Mouse (Mus musculus) CH12.LX (cell line): Measurements from ENCODE around the gene Cyth3. TPM values are rescaled to one million over a fixed set of nuclear protein-coding genes. Genes with fewer than 3 reads are reported as not detected.

ENCODE experiments used
- DNase-seq: peaks from one replicate; pipeline ENCODE4 v3.0.0-alpha.2; 2013; ENCODE audit errors: extremely low read depth
- H3K27ac ChIP-seq: 2 replicates; pipeline ENCODE4 v1.5.1; 2012; ENCODE audit warnings: low read depth, mild to moderate bottlenecking, control low read depth, moderate library complexity; ENCODE audit not compliant: insufficient read depth
- H3K27me3 ChIP-seq: replicated peaks from 2 replicates; pipeline ENCODE3; 2012; ENCODE audit warnings: inconsistent platforms
- H3K36me3 ChIP-seq, 2 experiments: replicated peaks in 1 of 2; 2 replicates each; pipeline versions ENCODE3 to v1.6.1; 2012; ENCODE audit warnings: inconsistent platforms in 1 of 2, low read length in 1 of 2, mild to moderate bottlenecking in 1 of 2, mixed read lengths in 1 of 2, moderate library complexity in 1 of 2; ENCODE audit not compliant: control insufficient read depth in 1 of 2, insufficient read depth in 1 of 2
- H3K4me1 ChIP-seq, 2 experiments: 2 replicates each; pipeline ENCODE4 v1.6.1; 2012; ENCODE audit warnings: inconsistent platforms in 1 of 2, moderate library complexity in 1 of 2; ENCODE audit not compliant: insufficient read depth in 2 of 2, control insufficient read depth in 1 of 2
- H3K4me2 ChIP-seq: 2 replicates; pipeline ENCODE4 v1.6.1; 2012; ENCODE audit warnings: low read depth, mild to moderate bottlenecking, control low read depth; ENCODE audit not compliant: poor library complexity, insufficient read depth, severe bottlenecking
- H3K4me3 ChIP-seq, 3 experiments: fragments of 150-350 bp in 1 of 3; sonication (generic) in 1 of 3; replicated peaks in 1 of 3; 2 replicates each; pipeline versions ENCODE3 to v1.5.1; 2011 to 2012; ENCODE audit warnings: low read depth in 2 of 3, low read length in 2 of 3, mild to moderate bottlenecking in 2 of 3, moderate library complexity in 2 of 3, control low read depth in 1 of 3, improper control_type of control experiment in 1 of 3, inconsistent platforms in 1 of 3, mixed read lengths in 1 of 3; ENCODE audit not compliant: poor library complexity in 1 of 3
- H3K79me2 ChIP-seq: replicated peaks from 2 replicates; pipeline ENCODE4 v1.6.1; 2012; ENCODE audit warnings: mild to moderate bottlenecking, moderate library complexity; ENCODE audit not compliant: control insufficient read depth, poor library complexity, insufficient read depth, severe bottlenecking; ENCODE audit errors: extremely low read depth
- H3K9ac ChIP-seq: 2 replicates; pipeline ENCODE4 v1.6.1; 2012; ENCODE audit warnings: low read depth, mild to moderate bottlenecking, control low read depth, moderate library complexity; ENCODE audit not compliant: insufficient read depth
- H3K9me3 ChIP-seq: replicated peaks from 2 replicates; pipeline ENCODE3; 2012; ENCODE audit warnings: low read length, inconsistent platforms, mixed read lengths
- BHLHE40 ChIP-seq: IDR thresholded peaks from 2 replicates; pipeline ENCODE4 v1.6.1; 2011; ENCODE audit warnings: mild to moderate bottlenecking, low read depth, low read length, improper control_type of control experiment
- CTCF ChIP-seq, 2 experiments: IDR thresholded peaks in 1 of 2; conservative IDR thresholded peaks in 1 of 2; 2 replicates each; pipeline ENCODE4 v1.5.1; 2011 to 2012; ENCODE audit warnings: low read depth in 2 of 2, low read length in 2 of 2, improper control_type of control experiment in 1 of 2, inconsistent platforms in 1 of 2, mild to moderate bottlenecking in 1 of 2, moderate library complexity in 1 of 2
- ELF1 ChIP-seq: IDR thresholded peaks from 2 replicates; pipeline ENCODE4 v1.6.1; 2014; ENCODE audit warnings: low read depth, mild to moderate bottlenecking, inconsistent platforms, low read length, improper control_type of control experiment
- HCFC1 ChIP-seq: IDR thresholded peaks from 2 replicates; pipeline ENCODE4 v1.6.1; 2012; ENCODE audit warnings: low read depth, mild to moderate bottlenecking, inconsistent platforms, low read length, improper control_type of control experiment
- IRF4 ChIP-seq: IDR thresholded peaks from 2 replicates; pipeline ENCODE4 v1.6.1; 2014; ENCODE audit warnings: low read depth, mild to moderate bottlenecking, inconsistent platforms, low read length, improper control_type of control experiment
- JUN ChIP-seq: IDR thresholded peaks from 2 replicates; pipeline ENCODE4 v1.6.1; 2011; ENCODE audit warnings: low read depth, mild to moderate bottlenecking, low read length, improper control_type of control experiment, moderate library complexity; ENCODE audit not compliant: insufficient read depth
- KAT2A ChIP-seq: IDR thresholded peaks from 2 replicates; pipeline ENCODE4 v1.6.1; 2012; ENCODE audit warnings: low read length, improper control_type of control experiment, inconsistent platforms; ENCODE audit not compliant: insufficient replicate concordance
- MAFK ChIP-seq: IDR thresholded peaks from 2 replicates; pipeline ENCODE4 v1.6.1; 2011; ENCODE audit warnings: low read length, improper control_type of control experiment; ENCODE audit not compliant: insufficient replicate concordance
- MEF2A ChIP-seq: IDR thresholded peaks from 2 replicates; pipeline ENCODE4 v1.6.1; 2014; ENCODE audit warnings: low read depth, mild to moderate bottlenecking, inconsistent platforms, low read length, improper control_type of control experiment, borderline replicate concordance
- MYC ChIP-seq: IDR thresholded peaks from 2 replicates; pipeline ENCODE4 v1.6.1; 2011; ENCODE audit warnings: low read depth, mild to moderate bottlenecking, improper control_type of control experiment, low read length
- NELFE ChIP-seq: IDR thresholded peaks from 2 replicates; pipeline ENCODE4 v1.6.1; 2011; ENCODE audit warnings: low read depth, low read length, improper control_type of control experiment
- POLR2A ChIP-seq: IDR thresholded peaks from 2 replicates; pipeline ENCODE4 v1.6.1; 2011; ENCODE audit warnings: low read depth, mild to moderate bottlenecking, improper control_type of control experiment, low read length
- RCOR1 ChIP-seq: conservative IDR thresholded peaks from 2 replicates; pipeline ENCODE4 v1.6.1; 2012; ENCODE audit warnings: low read depth, mild to moderate bottlenecking, inconsistent platforms, low read length, improper control_type of control experiment
- TCF12 ChIP-seq: IDR thresholded peaks from 2 replicates; pipeline ENCODE4 v1.6.1; 2014; ENCODE audit warnings: low read depth, mild to moderate bottlenecking, inconsistent platforms, low read length, improper control_type of control experiment
- USF1 ChIP-seq: IDR thresholded peaks from 2 replicates; pipeline ENCODE4 v1.6.1; 2014; ENCODE audit warnings: low read depth, mild to moderate bottlenecking, inconsistent platforms, low read length, improper control_type of control experiment
- ZC3H11A ChIP-seq: IDR thresholded peaks from 2 replicates; pipeline ENCODE4 v1.6.1; 2012; ENCODE audit warnings: low read depth, mild to moderate bottlenecking, inconsistent platforms, low read length, improper control_type of control experiment
- ZMIZ1 ChIP-seq: IDR thresholded peaks from 2 replicates; pipeline ENCODE4 v1.6.1; 2012; ENCODE audit warnings: low read depth, mild to moderate bottlenecking, inconsistent platforms, low read length, improper control_type of control experiment
- dilution Hi-C: fragments of 300-500 bp; cut with MboI; formaldehyde crosslinking; loops from 2 replicates; pipeline ENCODE4 v1.14.3; 2020; ENCODE audit warnings: low sequenced_read_pairs; ENCODE audit not compliant: extremely low pct_unique_long_range_greater_than_20kb, extremely low pct_ligation_motif_present
- in situ Hi-C: fragments of 300-500 bp; cut with MboI; formaldehyde crosslinking; loops from 3 replicates; pipeline ENCODE4 v1.14.3; 2019; ENCODE audit warnings: low sequenced_read_pairs, low pct_ligation_motif_present, low pct_unique_long_range_greater_than_20kb, mixed read lengths
- polyA plus RNA-seq: library from polyadenylated mRNA; unstranded; fragments of >175 nt; gene quantifications from 2 replicates; pipeline ENCODE4 v1.2.1, GENCODE M21; 2012; ENCODE audit warnings: low read depth; ENCODE audit not compliant: insufficient read length
- total RNA-seq, 2 experiments: library from RNA; depleted of rRNA; stranded (reverse); fragments of 300-350 nt in 1 of 2; fragments of >200 nt in 1 of 2; gene quantifications; 2 replicates each; pipeline ENCODE4 v1.2.3; 2012 to 2014

Cyth3 gene
- total and polyA plus RNA-seq, 3 experiments = 3.3 to 5.4 (median 4.8) TPM

DNA sequence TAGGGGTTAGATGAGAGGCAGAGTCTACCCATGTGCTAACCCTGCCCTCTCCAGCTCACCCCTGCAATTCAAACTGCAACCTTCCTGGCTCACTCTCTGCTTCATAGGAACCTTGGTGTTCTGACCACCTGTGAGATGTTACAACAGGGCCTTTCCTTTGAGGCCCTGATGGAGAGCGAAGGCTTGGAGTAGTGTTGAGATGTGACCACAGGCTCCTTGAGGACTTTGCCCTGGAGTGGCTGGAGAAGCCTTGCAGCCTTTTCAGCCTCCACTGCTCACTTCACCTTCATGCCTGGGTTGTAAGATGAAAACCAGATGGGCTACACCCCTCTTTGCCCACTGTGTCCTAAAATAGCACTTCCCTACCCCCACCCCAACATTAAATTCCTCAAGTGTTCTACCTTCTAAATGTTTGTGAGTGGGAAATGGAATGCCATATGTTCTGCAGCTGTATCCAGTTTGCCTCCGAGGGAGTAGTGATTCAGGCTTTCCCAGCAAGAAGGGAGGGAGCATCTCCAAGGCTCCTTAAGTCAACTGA, 34.5 kb downstream of the Cyth3 start:
- no peak overlapping the region for H3K4me2 ChIP-seq
- TF ChIP-seq JUN = no peak
- no peak for TF ChIP-seq KAT2A
- TF ChIP-seq MAFK = no peak
- no peak for TF ChIP-seq CTCF (conservative IDR thresholded peaks at IDR 0.05 in 1 of 2, IDR thresholded peaks at IDR 0.05 in 1 of 2; ENCODE audit: low read depth in 2 of 2, low read length in 2 of 2)
- TF ChIP-seq NELFE = no peak
- TF ChIP-seq, all 38 proteins: peak for 0
- no peaks in the 10 kb centered on the region for H3K9me3 ChIP-seq
- dilution Hi-C loops (no loop called here), in situ Hi-C loops (no loop called here)
- DNase-seq = no peak
- no peaks in the 10 kb centered on the region for H3K27me3 ChIP-seq
- H3K79me2 ChIP-seq = no peaks in the 10 kb centered on the region
- H3K9ac ChIP-seq = no peak overlapping the region
- H3K4me1 ChIP-seq = peaks cover 0 to 15% of the 10 kb centered on the region in 2 experiments; a peak in 2 of 4 replicates
- no peak overlapping the region for H3K27ac ChIP-seq
- H3K36me3 ChIP-seq = no peaks in the 10 kb centered on the region
- no peak overlapping the region for H3K4me3 ChIP-seq

DNA sequence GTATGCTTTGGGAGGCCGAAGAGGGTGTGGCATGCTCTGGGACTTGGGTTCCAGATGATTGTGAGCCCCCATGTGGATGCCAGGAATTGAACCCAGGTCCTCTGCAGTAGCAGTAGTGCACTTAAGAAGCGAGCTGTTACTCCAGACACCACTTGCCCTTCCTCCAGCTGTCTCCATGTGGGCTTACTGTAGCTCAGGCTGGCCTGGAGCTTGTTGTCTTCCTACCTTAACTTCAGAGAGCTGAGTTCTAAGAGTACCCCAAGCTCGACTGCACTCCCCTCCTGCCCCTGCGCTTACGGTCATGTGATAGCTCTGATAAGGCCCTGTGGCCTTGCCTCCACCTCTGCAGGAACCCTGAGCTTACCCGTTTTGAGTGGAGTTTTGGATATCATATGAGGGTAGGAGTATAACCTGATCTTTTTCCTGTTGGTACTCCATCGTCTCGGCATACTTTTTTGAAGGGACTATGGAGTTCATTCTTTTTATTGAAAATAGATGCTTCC, 36.8 kb downstream of the Cyth3 start:
- no peak overlapping the region for H3K27ac ChIP-seq
- peaks cover 0 to 14% of the 10 kb centered on the region in 2 experiments; a peak in 2 of 4 replicates for H3K4me1 ChIP-seq
- H3K4me3 ChIP-seq = no peak overlapping the region
- no peaks in the 10 kb centered on the region for H3K36me3 ChIP-seq
- no peak for DNase-seq
- H3K27me3 ChIP-seq = no peaks in the 10 kb centered on the region
- no peak overlapping the region for H3K9ac ChIP-seq
- TF ChIP-seq MAFK (no peak), BHLHE40 (no peak), USF1 (no peak), ZMIZ1 (no peak), RCOR1 (no peak), ELF1 (no peak), POLR2A (no peak), HCFC1 (no peak), MYC (no peak), TCF12 (no peak), MEF2A (no peak), CTCF (conservative IDR thresholded peaks at IDR 0.05 in 1 of 2, IDR thresholded peaks at IDR 0.05 in 1 of 2; ENCODE audit: low read depth in 2 of 2, low read length in 2 of 2) (no peak), ZC3H11A (no peak), NELFE (no peak), IRF4 (no peak)
- no peaks in the 10 kb centered on the region for H3K79me2 ChIP-seq
- in situ Hi-C loops = no loop called here
- H3K4me2 ChIP-seq = no peak overlapping the region
- dilution Hi-C loops = no loop called here
- no peaks in the 10 kb centered on the region for H3K9me3 ChIP-seq
